Mouse (Mus musculus) stomach, embryonic 16.5 days (tissue): Measurements from ENCODE around the gene Cyp4f14. TPM values are rescaled to one million over a fixed set of nuclear protein-coding genes. Genes with fewer than 3 reads are reported as not detected.
A peak's percentile ranks its signal among the peaks of the same experiment; 100 is the strongest.

ENCODE experiments used
- ATAC-seq: fragments of 200-750 bp; cut with Nextera tagmentation; 2 replicates; pipeline ENCODE4 v1.8.0; 2017; ENCODE audit warnings: moderate number of reproducible peaks, moderate TSS enrichment; ENCODE audit not compliant: insufficient read depth, low FRiP score
- H3K27ac ChIP-seq: fragments of 300-500 bp; sonication (generic); 2 replicates; pipeline ENCODE4 v1.5.1; 2014; ENCODE audit warnings: low read length
- H3K27me3 ChIP-seq: fragments of 300-500 bp; sonication (generic); 2 replicates; pipeline ENCODE4 v1.6.1; 2014; ENCODE audit warnings: low read length, control low read depth, mixed read lengths; ENCODE audit not compliant: control insufficient read depth, insufficient read depth
- H3K36me3 ChIP-seq: fragments of 300-500 bp; sonication (generic); 2 replicates; pipeline ENCODE4 v1.6.1; 2014; ENCODE audit warnings: low read length; ENCODE audit not compliant: control insufficient read depth, insufficient read depth
- H3K4me1 ChIP-seq: fragments of 300-500 bp; sonication (generic); 2 replicates; pipeline ENCODE4 v1.6.1; 2014; ENCODE audit warnings: low read length, control low read depth, mixed read lengths; ENCODE audit not compliant: control insufficient read depth, insufficient read depth
- H3K4me2 ChIP-seq: fragments of 300-500 bp; sonication (generic); 2 replicates; pipeline ENCODE4 v1.6.1; 2014; ENCODE audit warnings: low read depth, low read length, mixed read lengths
- H3K4me3 ChIP-seq: fragments of 300-500 bp; sonication (generic); replicated peaks from 2 replicates; pipeline ENCODE4 v1.5.1; 2014; ENCODE audit warnings: mild to moderate bottlenecking, low read length
- H3K9ac ChIP-seq: fragments of 300-500 bp; sonication (generic); 2 replicates; pipeline ENCODE4 v1.6.1; 2014; ENCODE audit warnings: low read length
- H3K9me3 ChIP-seq: fragments of 300-500 bp; sonication (generic); replicated peaks from 2 replicates; pipeline ENCODE4 v1.6.1; 2016; ENCODE audit warnings: low read length, control low read depth; ENCODE audit not compliant: control insufficient read depth
- WGBS: fragments of 180-500 bp; shearing (Covaris S2); extraction: QIAGEN DNeasy Blood & Tissue Kit; methylation state at CpG from one replicate; pipeline ENCODE4 v1.1.7; 2014; 5-methylcytosine and 5-hydroxymethylcytosine counted together
- polyA plus RNA-seq: library from polyadenylated mRNA; unstranded; fragments of >200 nt; fragmentation: Nextera tagmentation; extraction: Ambion mirVana; gene quantifications from 2 replicates; pipeline ENCODE4 v1.2.1, GENCODE M21; 2015

Gene Cyp4f14
- polyA plus RNA-seq, 1 experiment from 2014 or later = 0.41 TPM

- ATAC-seq = no peak
- H3K4me1 ChIP-seq = no peaks in the 10 kb centered on the region
- no peak overlapping the region for H3K4me3 ChIP-seq
- H3K9ac ChIP-seq = no peak overlapping the region
- no peak overlapping the region for H3K4me2 ChIP-seq
- H3K27me3 ChIP-seq = no peaks in the 10 kb centered on the region
- no peaks in the 10 kb centered on the region for H3K9me3 ChIP-seq
- WGBS = 60% methylated on average over 2 of the region's 2 CpGs
- no peaks in the 10 kb centered on the region for H3K36me3 ChIP-seq
- H3K27ac ChIP-seq = no peak overlapping the region
Measured at GRCm38 (mm10) chr17:32904414-32904813, 12.7 kb downstream of the Cyp4f14 start.

GRCm38 (mm10) chr17:32901751-32902525 lies 15.2 kb downstream of the Cyp4f14 start:
- no peaks in the 10 kb centered on the region for H3K27me3 ChIP-seq
- no peaks in the 10 kb centered on the region for H3K9me3 ChIP-seq
- no peak overlapping the region for H3K4me3 ChIP-seq
- no peaks in the 10 kb centered on the region for H3K4me1 ChIP-seq
- H3K4me2 ChIP-seq = no peak overlapping the region
- H3K36me3 ChIP-seq = no peaks in the 10 kb centered on the region
- WGBS = 55% methylated on average over 1 of the region's 1 CpGs
- H3K9ac ChIP-seq = no peak overlapping the region
- H3K27ac ChIP-seq = no peak overlapping the region
- no peak for ATAC-seq

- no peak overlapping the region for H3K9ac ChIP-seq
- ATAC-seq = no peak
- H3K27ac ChIP-seq = no peak overlapping the region
- no peaks in the 10 kb centered on the region for H3K27me3 ChIP-seq
- no peaks in the 10 kb centered on the region for H3K9me3 ChIP-seq
- 82% methylated on average over 4 of the region's 4 CpGs for WGBS
- H3K4me3 ChIP-seq = no peak overlapping the region
- no peak overlapping the region for H3K4me2 ChIP-seq
- peaks cover 4% of the 10 kb centered on the region; the same call in 1 of the 2 replicates for H3K4me1 ChIP-seq
- H3K36me3 ChIP-seq = no peaks in the 10 kb centered on the region
Measured at GRCm38 (mm10) chr17:32895421-32895820, 21.7 kb downstream of the Cyp4f14 start.

GRCm38 (mm10) chr17:32893901-32894300 lies 23.2 kb downstream of the Cyp4f14 start:
- H3K27me3 ChIP-seq = no peaks in the 10 kb centered on the region
- no peaks in the 10 kb centered on the region for H3K9me3 ChIP-seq
- H3K9ac ChIP-seq = no peak overlapping the region
- peaks cover 8% of the 10 kb centered on the region; the same call in 1 of the 2 replicates for H3K4me1 ChIP-seq
- no peaks in the 10 kb centered on the region for H3K36me3 ChIP-seq
- no peak overlapping the region for H3K4me3 ChIP-seq
- no peak overlapping the region for H3K27ac ChIP-seq
- 79% methylated on average over 3 of the region's 3 CpGs for whole genome bisulfite sequencing
- ATAC-seq = no peak
- H3K4me2 ChIP-seq = no peak overlapping the region

- no peaks in the 10 kb centered on the region for H3K27me3 ChIP-seq
- H3K4me2 ChIP-seq = peak within 1 kb of the TSS; percentile 77
- H3K9me3 ChIP-seq = no peaks in the 10 kb centered on the region
- peaks cover 8% of the 10 kb centered on the region; the same call in 1 of the 2 replicates for H3K4me1 ChIP-seq
- peak within 1 kb of the TSS; percentile 89 for H3K4me3 ChIP-seq
- peak; percentile 97 for ATAC-seq
- H3K27ac ChIP-seq = peak within 1 kb of the TSS; percentile 92
- WGBS = 12% methylated on average over 33 of the region's 33 CpGs
- H3K9ac ChIP-seq = peak within 1 kb of the TSS; percentile 90
- H3K36me3 ChIP-seq = no peaks in the 10 kb centered on the region
Measured at GRCm38 (mm10) chr17:32891239-32892180, 25.6 kb downstream of the Cyp4f14 start, which contains the start of gene Zfp870. Zfp870 (minus strand) TSS chr17:32891642.

GRCm38 (mm10) chr17:32890852-32891238 lies 26.3 kb downstream of the Cyp4f14 start:
- Histone ChIP-seq H3K27ac (peak overlapping the region; percentile 92), H3K9ac (peak overlapping the region; percentile 90), H3K4me1 (peaks cover 8% of the 10 kb centered on the region; the same call in 1 of the 2 replicates), H3K36me3 (no peaks in the 10 kb centered on the region), H3K4me3 (peak overlapping the region; percentile 89), H3K27me3 (no peaks in the 10 kb centered on the region), H3K9me3 (no peaks in the 10 kb centered on the region), H3K4me2 (peak overlapping the region; percentile 77)
- ATAC-seq = peak; percentile 44
- WGBS = 4% methylated on average over 11 of the region's 11 CpGs

GRCm38 (mm10) chr17:32889611-32890010 lies 27.5 kb downstream of the Cyp4f14 start:
- H3K4me1 ChIP-seq = peaks cover 8% of the 10 kb centered on the region; the same call in 1 of the 2 replicates
- H3K9me3 ChIP-seq = no peaks in the 10 kb centered on the region
- H3K27me3 ChIP-seq = no peaks in the 10 kb centered on the region
- H3K9ac ChIP-seq = no peak overlapping the region
- no peak overlapping the region for H3K4me3 ChIP-seq
- no peaks in the 10 kb centered on the region for H3K36me3 ChIP-seq
- WGBS = 91% methylated on average over 6 of the region's 6 CpGs
- no peak overlapping the region for H3K4me2 ChIP-seq
- H3K27ac ChIP-seq = no peak overlapping the region
- ATAC-seq = no peak

- no peak for ATAC-seq
- Histone ChIP-seq H3K4me2 (no peak overlapping the region), H3K9me3 (0 out of 2 replicates have a peak, but pooled peaks cover 4% of the 10 kb centered on the region), H3K27me3 (no peaks in the 10 kb centered on the region), H3K4me3 (no peak overlapping the region), H3K36me3 (peaks cover 17% of the 10 kb centered on the region; the same call in 1 of the 2 replicates), H3K9ac (no peak overlapping the region), H3K4me1 (no peaks in the 10 kb centered on the region), H3K27ac (no peak overlapping the region)
- 87% methylated on average over 14 of the region's 14 CpGs for WGBS
Measured at GRCm38 (mm10) chr17:32880320-32881218, 36.6 kb downstream of the Cyp4f14 start.
